Mouse (Mus musculus): ENCODE measurements around the gene Rab27a. TPM values are rescaled to one million over a fixed set of nuclear protein-coding genes. Genes with fewer than 3 reads are reported as not detected.

Gene Rab27a
- polyA plus RNA-seq, 1 experiment from 2014 or later = 6.8 TPM

DNA sequence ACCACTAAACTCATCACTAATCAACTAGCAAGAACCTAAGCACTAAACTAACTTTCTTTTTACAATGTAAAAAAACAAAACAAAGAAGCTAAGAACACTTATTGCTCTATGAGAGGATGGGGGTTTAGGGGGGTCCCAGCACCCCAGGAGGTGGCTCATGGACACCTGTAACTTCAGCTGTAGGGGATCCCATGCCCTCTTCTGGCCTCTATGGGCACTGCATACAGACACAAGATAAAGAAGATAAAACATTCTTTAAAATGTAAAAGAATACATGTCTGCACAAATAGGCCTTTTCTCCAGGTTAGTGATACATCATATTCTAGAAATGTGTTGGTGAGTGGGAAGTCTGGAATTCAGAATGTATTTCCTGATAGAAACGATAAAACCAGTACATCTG is 11.2 kb upstream of the Rab27a start:
- H3K9ac ChIP-seq (ENCODE audit: low read depth, low read length) = no peak overlapping the region
- whole genome bisulfite sequencing (ENCODE audit: insufficient replicate concordance) = 90% methylated on average over 1 of the region's 1 CpGs
- H3K27me3 ChIP-seq (ENCODE audit: control insufficient read depth, insufficient read depth, low read depth, low read length) = no peaks in the 10 kb centered on the region
- H3K4me1 ChIP-seq (ENCODE audit: control insufficient read depth, low read depth, low read length) = peaks cover under 1% of the 10 kb centered on the region; the same call in 1 of the 2 replicates
- no peak overlapping the region for H3K27ac ChIP-seq (ENCODE audit: low read length)
- no peak overlapping the region for H3K4me2 ChIP-seq (ENCODE audit: low read depth, low read length)
- no peaks in the 10 kb centered on the region for H3K9me3 ChIP-seq (replicated peaks; ENCODE audit: control insufficient read depth, low read length)
- H3K36me3 ChIP-seq (ENCODE audit: control insufficient read depth, insufficient read depth) = peaks cover 4% of the 10 kb centered on the region; the same call in 1 of the 2 replicates
- H3K4me3 ChIP-seq (ENCODE audit: low read depth, low read length) = no peak overlapping the region
- no peak for ATAC-seq (ENCODE audit: low read depth)

DNA sequence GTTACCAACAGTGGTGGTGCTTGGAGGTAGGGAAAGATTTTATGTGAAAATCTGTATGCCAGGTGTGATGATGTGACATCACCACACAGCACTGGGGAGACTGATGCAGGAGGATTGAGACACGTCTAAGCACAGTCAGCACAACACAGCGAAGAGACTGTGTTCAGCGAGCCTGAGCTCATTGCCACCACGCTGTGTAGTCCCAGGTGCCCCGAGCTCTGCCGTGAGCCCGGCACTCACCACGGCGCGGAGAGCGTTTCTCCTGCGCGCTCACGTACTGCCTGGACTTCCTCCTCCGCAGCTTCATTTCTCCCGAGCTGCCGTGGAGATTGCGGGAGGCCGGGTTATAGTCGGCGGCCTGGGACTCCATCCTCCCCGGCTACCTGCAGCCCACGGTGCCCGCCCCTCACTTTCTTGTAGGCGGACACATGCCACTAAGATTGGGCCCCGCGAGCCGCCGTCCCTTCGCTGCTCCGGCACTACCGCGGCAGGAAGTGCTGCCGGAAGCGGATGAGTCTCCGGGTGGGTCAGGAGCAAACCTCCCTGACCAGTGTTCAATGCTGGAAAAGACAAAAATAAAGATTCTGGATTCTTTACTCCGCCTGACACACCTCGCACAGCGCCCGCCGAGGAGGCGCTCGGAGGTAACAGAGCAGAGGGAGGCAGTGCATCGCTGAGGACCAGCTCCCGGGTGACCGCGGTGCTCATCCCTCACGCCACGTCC is 5.3 kb upstream of the Rab27a start:
- H3K4me2 ChIP-seq (ENCODE audit: low read depth, low read length) = peak overlapping the region; percentile 79
- peak; percentile 84 for ATAC-seq (ENCODE audit: low read depth)
- WGBS (ENCODE audit: insufficient replicate concordance) = under 1% methylated on average over 49 of the region's 49 CpGs
- peak overlapping the region; percentile 68 for H3K27ac ChIP-seq (ENCODE audit: low read length)
- peaks cover 20% of the 10 kb centered on the region for H3K4me1 ChIP-seq (ENCODE audit: control insufficient read depth, low read depth, low read length)
- no peaks in the 10 kb centered on the region for H3K36me3 ChIP-seq (ENCODE audit: control insufficient read depth, insufficient read depth)
- no peaks in the 10 kb centered on the region for H3K27me3 ChIP-seq (ENCODE audit: control insufficient read depth, insufficient read depth, low read depth, low read length)
- peak overlapping the region; percentile 88 for H3K9ac ChIP-seq (ENCODE audit: low read depth, low read length)
- peak overlapping the region; percentile 91 for H3K4me3 ChIP-seq (ENCODE audit: low read depth, low read length)
- no peaks in the 10 kb centered on the region for H3K9me3 ChIP-seq (replicated peaks; ENCODE audit: control insufficient read depth, low read length)

DNA sequence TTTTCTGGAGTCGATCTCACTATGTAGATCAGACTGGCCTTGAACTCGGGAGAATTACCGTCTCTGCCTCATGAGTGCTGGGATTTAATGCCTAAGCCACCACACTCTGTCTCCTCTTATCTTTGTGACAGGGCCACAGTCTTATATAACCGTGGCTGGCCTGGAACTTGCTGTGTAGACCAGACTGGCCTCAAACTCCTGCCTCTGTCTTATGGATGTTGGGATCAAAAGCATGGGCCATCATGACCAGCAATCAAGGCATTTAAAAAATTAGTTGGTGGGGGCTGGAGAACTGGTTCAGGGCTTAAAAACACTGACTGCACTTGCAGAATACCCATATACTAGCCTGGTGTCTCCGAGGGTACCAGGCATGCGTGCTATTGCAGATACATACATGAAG is 4.6 kb upstream of the Rab27a start, which contains the start of gene Pigb:
Gene Pigb (minus strand): TSS at position 299 of the 400 bp plus-strand sequence.
- peak within 1 kb of the TSS; percentile 91 for H3K4me3 ChIP-seq (ENCODE audit: low read depth, low read length)
- peak within 1 kb of the TSS; percentile 68 for H3K27ac ChIP-seq (ENCODE audit: low read length)
- WGBS (ENCODE audit: insufficient replicate concordance) = 23% methylated on average over 6 of the region's 6 CpGs
- peaks cover 21% of the 10 kb centered on the region for H3K4me1 ChIP-seq (ENCODE audit: control insufficient read depth, low read depth, low read length)
- no peak for ATAC-seq (ENCODE audit: low read depth)
- no peaks in the 10 kb centered on the region for H3K9me3 ChIP-seq (replicated peaks; ENCODE audit: control insufficient read depth, low read length)
- H3K27me3 ChIP-seq (ENCODE audit: control insufficient read depth, insufficient read depth, low read depth, low read length) = no peaks in the 10 kb centered on the region
- no peaks in the 10 kb centered on the region for H3K36me3 ChIP-seq (ENCODE audit: control insufficient read depth, insufficient read depth)
- peak within 1 kb of the TSS; percentile 88 for H3K9ac ChIP-seq (ENCODE audit: low read depth, low read length)
- H3K4me2 ChIP-seq (ENCODE audit: low read depth, low read length) = peak within 1 kb of the TSS; percentile 79

DNA sequence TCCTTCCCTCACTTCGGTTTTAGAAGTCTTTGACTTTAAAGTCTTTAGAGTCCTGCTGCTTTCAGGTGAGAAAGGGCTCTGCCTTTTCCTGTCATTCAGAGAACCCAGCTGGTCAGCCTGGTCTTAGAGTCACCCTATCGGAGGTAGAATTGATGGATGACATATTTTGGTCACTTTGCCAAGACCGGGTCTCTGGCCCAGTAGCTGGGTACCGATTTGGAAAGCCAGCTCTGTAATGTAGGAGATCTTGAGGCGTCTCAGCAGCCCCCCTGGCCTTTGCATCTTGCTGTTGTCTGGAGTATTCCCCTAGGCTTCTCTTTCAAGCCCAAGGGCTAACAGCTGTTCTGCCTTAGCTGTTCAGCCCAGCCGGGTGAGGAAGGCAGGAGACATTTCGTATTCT is 550 bp downstream of the Rab27a start:
- Histone ChIP-seq H3K27ac (ENCODE audit: low read length) (peak overlapping the region; percentile 12; the same call in 1 of the 2 replicates), H3K4me3 (ENCODE audit: low read depth, low read length) (peak overlapping the region; percentile 59), H3K36me3 (ENCODE audit: control insufficient read depth, insufficient read depth) (no peaks in the 10 kb centered on the region), H3K27me3 (ENCODE audit: control insufficient read depth, insufficient read depth, low read depth, low read length) (no peaks in the 10 kb centered on the region), H3K9me3 (replicated peaks; ENCODE audit: control insufficient read depth, low read length) (no peaks in the 10 kb centered on the region), H3K4me2 (ENCODE audit: low read depth, low read length) (peak overlapping the region; percentile 72), H3K4me1 (ENCODE audit: control insufficient read depth, low read depth, low read length) (peaks cover 16% of the 10 kb centered on the region), H3K9ac (ENCODE audit: low read depth, low read length) (peak overlapping the region; percentile 42)
- 9% methylated on average over 7 of the region's 7 CpGs for WGBS (ENCODE audit: insufficient replicate concordance)
- ATAC-seq (ENCODE audit: low read depth) = no peak

DNA sequence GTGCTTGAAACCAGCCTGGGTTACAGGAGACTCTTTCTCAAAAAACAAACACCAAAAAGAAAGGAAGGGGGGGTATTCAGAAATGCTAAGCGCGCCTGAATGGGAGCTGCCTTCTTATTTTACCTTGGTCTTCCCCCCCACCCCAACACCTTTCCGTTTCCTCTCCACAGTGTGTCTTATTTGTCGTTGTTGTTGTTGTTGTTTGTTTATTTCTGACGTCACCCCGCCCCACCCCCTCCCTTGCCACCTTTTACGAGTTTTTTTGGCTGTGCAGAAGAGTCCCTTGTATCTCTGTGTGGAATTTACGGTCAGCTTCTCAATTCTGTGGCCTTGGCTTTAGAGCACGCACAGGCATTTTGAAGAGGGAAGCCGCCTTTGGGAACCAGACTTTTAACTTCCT is 1.1 kb downstream of the Rab27a start:
- Histone ChIP-seq H3K27me3 (ENCODE audit: control insufficient read depth, insufficient read depth, low read depth, low read length) (no peaks in the 10 kb centered on the region), H3K4me3 (ENCODE audit: low read depth, low read length) (peak overlapping the region; percentile 59), H3K27ac (ENCODE audit: low read length) (no peak overlapping the region), H3K4me2 (ENCODE audit: low read depth, low read length) (peak overlapping the region; percentile 72; the same call in 1 of the 2 replicates), H3K4me1 (ENCODE audit: control insufficient read depth, low read depth, low read length) (peaks cover 11% of the 10 kb centered on the region), H3K9me3 (replicated peaks; ENCODE audit: control insufficient read depth, low read length) (no peaks in the 10 kb centered on the region), H3K36me3 (ENCODE audit: control insufficient read depth, insufficient read depth) (no peaks in the 10 kb centered on the region), H3K9ac (ENCODE audit: low read depth, low read length) (peak overlapping the region; percentile 42; the same call in 1 of the 2 replicates)
- ATAC-seq (ENCODE audit: low read depth) = no peak
- WGBS (ENCODE audit: insufficient replicate concordance) = 35% methylated on average over 10 of the region's 10 CpGs

DNA sequence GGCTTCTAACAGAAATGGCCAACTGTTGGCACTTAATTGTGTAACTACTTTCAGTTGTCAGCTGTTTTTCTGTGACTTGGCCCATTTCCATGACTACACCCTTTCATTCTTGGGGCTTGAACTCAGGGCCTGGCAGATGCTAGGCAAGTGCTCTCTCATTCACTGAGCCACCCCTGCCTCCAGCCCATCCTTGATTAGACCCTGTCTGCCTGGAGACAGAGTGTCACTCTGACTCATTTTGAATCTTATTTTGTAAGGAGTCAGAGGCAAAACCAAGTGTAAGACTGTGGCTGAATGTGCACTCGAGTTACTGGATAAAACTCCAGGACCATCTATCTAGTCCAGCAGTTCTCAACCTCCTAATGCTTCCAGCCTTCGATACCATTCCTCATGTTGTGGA is 3.3 kb downstream of the Rab27a start:
- no peaks in the 10 kb centered on the region for H3K27me3 ChIP-seq (ENCODE audit: control insufficient read depth, insufficient read depth, low read depth, low read length)
- no peak overlapping the region for H3K9ac ChIP-seq (ENCODE audit: low read depth, low read length)
- peaks cover 10% of the 10 kb centered on the region for H3K4me1 ChIP-seq (ENCODE audit: control insufficient read depth, low read depth, low read length)
- no peak for ATAC-seq (ENCODE audit: low read depth)
- no peak overlapping the region for H3K4me3 ChIP-seq (ENCODE audit: low read depth, low read length)
- no peaks in the 10 kb centered on the region for H3K9me3 ChIP-seq (replicated peaks; ENCODE audit: control insufficient read depth, low read length)
- 55% methylated on average over 2 of the region's 2 CpGs for WGBS (ENCODE audit: insufficient replicate concordance)
- no peak overlapping the region for H3K4me2 ChIP-seq (ENCODE audit: low read depth, low read length)
- H3K27ac ChIP-seq (ENCODE audit: low read length) = no peak overlapping the region
- no peaks in the 10 kb centered on the region for H3K36me3 ChIP-seq (ENCODE audit: control insufficient read depth, insufficient read depth)

DNA sequence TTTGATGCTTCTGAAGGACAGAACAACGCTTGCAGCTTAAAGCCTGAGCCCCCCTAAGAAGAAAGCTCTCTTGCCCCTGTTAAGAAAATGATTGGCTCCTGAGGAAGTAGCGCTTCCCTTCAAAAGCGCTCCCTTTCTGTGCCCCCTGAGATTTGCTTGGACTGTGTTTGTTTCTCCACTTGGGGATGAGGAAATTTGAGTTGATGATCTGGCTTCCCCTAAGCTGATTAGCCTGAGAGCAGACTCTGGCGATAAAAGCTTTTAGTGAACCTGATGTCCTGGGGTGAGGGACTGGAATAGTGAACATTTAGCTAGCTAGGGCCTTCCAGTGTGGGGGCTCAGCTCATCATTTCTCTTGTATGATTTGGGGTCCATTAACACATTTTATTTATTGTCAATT is 4.3 kb downstream of the Rab27a start:
- ATAC-seq (ENCODE audit: low read depth) = no peak
- H3K27me3 ChIP-seq (ENCODE audit: control insufficient read depth, insufficient read depth, low read depth, low read length) = no peaks in the 10 kb centered on the region
- peaks cover 9% of the 10 kb centered on the region for H3K4me1 ChIP-seq (ENCODE audit: control insufficient read depth, low read depth, low read length)
- 17% methylated on average over 4 of the region's 4 CpGs for WGBS (ENCODE audit: insufficient replicate concordance)
- H3K27ac ChIP-seq (ENCODE audit: low read length) = no peak overlapping the region
- no peak overlapping the region for H3K4me2 ChIP-seq (ENCODE audit: low read depth, low read length)
- no peaks in the 10 kb centered on the region for H3K36me3 ChIP-seq (ENCODE audit: control insufficient read depth, insufficient read depth)
- no peak overlapping the region for H3K9ac ChIP-seq (ENCODE audit: low read depth, low read length)
- no peak overlapping the region for H3K4me3 ChIP-seq (ENCODE audit: low read depth, low read length)
- H3K9me3 ChIP-seq (replicated peaks; ENCODE audit: control insufficient read depth, low read length) = no peaks in the 10 kb centered on the region

DNA sequence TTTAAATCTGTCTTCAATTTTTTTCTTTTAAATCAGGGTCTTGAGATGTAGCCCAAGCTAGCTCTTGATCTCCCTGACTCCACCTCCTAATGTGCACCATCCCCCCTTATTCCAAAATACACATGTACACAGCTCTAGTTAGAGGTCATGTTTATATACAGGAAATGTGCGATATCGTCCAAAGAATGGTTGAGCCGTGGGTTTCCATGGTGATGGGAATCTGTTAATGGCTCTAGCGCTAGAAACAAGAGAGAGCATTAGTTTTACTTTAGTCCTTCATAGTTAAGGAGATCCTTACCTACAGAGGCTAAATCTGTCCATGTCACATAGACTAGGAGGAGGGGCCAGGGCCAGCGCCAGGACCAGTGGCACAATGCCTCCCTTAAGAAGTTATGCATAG is 5.2 kb downstream of the Rab27a start:
- Histone ChIP-seq H3K27ac (ENCODE audit: low read length) (no peak overlapping the region), H3K9me3 (replicated peaks; ENCODE audit: control insufficient read depth, low read length) (no peaks in the 10 kb centered on the region), H3K4me3 (ENCODE audit: low read depth, low read length) (no peak overlapping the region), H3K27me3 (ENCODE audit: control insufficient read depth, insufficient read depth, low read depth, low read length) (no peaks in the 10 kb centered on the region), H3K36me3 (ENCODE audit: control insufficient read depth, insufficient read depth) (no peaks in the 10 kb centered on the region), H3K9ac (ENCODE audit: low read depth, low read length) (no peak overlapping the region), H3K4me1 (ENCODE audit: control insufficient read depth, low read depth, low read length) (peaks cover 4% of the 10 kb centered on the region), H3K4me2 (ENCODE audit: low read depth, low read length) (no peak overlapping the region)
- 65% methylated on average over 5 of the region's 5 CpGs for WGBS (ENCODE audit: insufficient replicate concordance)
- ATAC-seq (ENCODE audit: low read depth) = no peak

DNA sequence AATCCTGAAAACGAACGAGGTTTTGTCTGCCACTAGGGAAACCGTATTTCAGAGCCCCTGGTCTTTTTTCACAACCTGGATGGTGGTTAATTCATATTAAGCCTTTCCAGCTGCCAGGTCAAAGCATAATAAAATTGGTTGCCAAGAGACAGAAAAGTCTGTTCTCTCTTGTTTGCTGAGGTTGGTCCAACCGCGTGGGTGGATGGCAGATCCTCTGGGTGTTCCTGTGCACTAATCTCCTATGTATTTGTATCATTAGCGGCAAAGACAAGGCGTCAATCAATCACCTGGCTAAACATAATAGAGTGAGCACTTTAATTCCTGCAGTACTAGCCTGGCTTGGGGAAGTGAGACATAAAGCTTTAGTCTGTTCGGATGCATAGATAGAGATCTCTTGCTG is 6.0 kb downstream of the Rab27a start:
- Histone ChIP-seq H3K9ac (ENCODE audit: low read depth, low read length) (no peak overlapping the region), H3K36me3 (ENCODE audit: control insufficient read depth, insufficient read depth) (no peaks in the 10 kb centered on the region), H3K27ac (ENCODE audit: low read length) (no peak overlapping the region), H3K4me2 (ENCODE audit: low read depth, low read length) (no peak overlapping the region), H3K4me1 (ENCODE audit: control insufficient read depth, low read depth, low read length) (no peaks in the 10 kb centered on the region), H3K4me3 (ENCODE audit: low read depth, low read length) (no peak overlapping the region), H3K27me3 (ENCODE audit: control insufficient read depth, insufficient read depth, low read depth, low read length) (no peaks in the 10 kb centered on the region), H3K9me3 (replicated peaks; ENCODE audit: control insufficient read depth, low read length) (no peaks in the 10 kb centered on the region)
- no peak for ATAC-seq (ENCODE audit: low read depth)
- 53% methylated on average over 8 of the region's 8 CpGs for WGBS (ENCODE audit: insufficient replicate concordance)

All from liver, embryonic 16.5 days (tissue).